Mouse (Mus musculus) kidney, embryonic 15.5 days (tissue): ENCODE measurements around the gene Prune2. TPM values are rescaled to one million over a fixed set of nuclear protein-coding genes. Genes with fewer than 3 reads are reported as not detected.

Experiments
- ATAC-seq: fragments of 200-750 bp; cut with Nextera tagmentation; replicated peaks from 2 replicates; pipeline ENCODE4 v1.8.0; 2017; ENCODE audit warnings: moderate TSS enrichment; ENCODE audit not compliant: low FRiP score
- H3K27ac ChIP-seq: fragments of 300-500 bp; sonication (generic); 2 replicates; pipeline ENCODE4 v1.5.1; 2015; ENCODE audit warnings: mild to moderate bottlenecking, inconsistent platforms
- H3K27me3 ChIP-seq: fragments of 300-500 bp; sonication (generic); 2 replicates; pipeline ENCODE4 v1.6.1; 2015; ENCODE audit warnings: inconsistent platforms
- H3K36me3 ChIP-seq: fragments of 300-500 bp; sonication (generic); 2 replicates; pipeline ENCODE4 v1.6.1; 2015; ENCODE audit warnings: inconsistent platforms
- H3K4me1 ChIP-seq: fragments of 300-500 bp; sonication (generic); 2 replicates; pipeline ENCODE4 v1.6.1; 2015; ENCODE audit warnings: inconsistent platforms
- H3K4me2 ChIP-seq: fragments of 300-500 bp; sonication (generic); 2 replicates; pipeline ENCODE4 v1.6.1; 2015; ENCODE audit warnings: moderate library complexity, mild to moderate bottlenecking, inconsistent platforms
- H3K4me3 ChIP-seq: fragments of 300-500 bp; sonication (generic); replicated peaks from 2 replicates; pipeline ENCODE4 v1.5.1; 2015; ENCODE audit warnings: mild to moderate bottlenecking, inconsistent platforms
- H3K9ac ChIP-seq: fragments of 300-500 bp; sonication (generic); 2 replicates; pipeline ENCODE4 v1.6.1; 2015; ENCODE audit warnings: mild to moderate bottlenecking, inconsistent platforms
- H3K9me3 ChIP-seq: fragments of 300-500 bp; sonication (generic); replicated peaks from 2 replicates; pipeline ENCODE4 v1.6.1; 2016; ENCODE audit warnings: inconsistent platforms
- WGBS: fragments of 180-500 bp; shearing (Covaris S2); methylation state at CpG from one replicate; pipeline ENCODE4 v1.1.7; 2015; ENCODE audit warnings: mixed read lengths; 5-methylcytosine and 5-hydroxymethylcytosine counted together
- polyA plus RNA-seq: library from polyadenylated mRNA; unstranded; fragments of >200 nt; fragmentation: Nextera tagmentation; extraction: Ambion mirVana; gene quantifications from 2 replicates; pipeline ENCODE4 v1.2.1, GENCODE M21; 2015

Gene Prune2
- polyA plus RNA-seq, 1 experiment from 2014 or later = 1.5 TPM

DNA sequence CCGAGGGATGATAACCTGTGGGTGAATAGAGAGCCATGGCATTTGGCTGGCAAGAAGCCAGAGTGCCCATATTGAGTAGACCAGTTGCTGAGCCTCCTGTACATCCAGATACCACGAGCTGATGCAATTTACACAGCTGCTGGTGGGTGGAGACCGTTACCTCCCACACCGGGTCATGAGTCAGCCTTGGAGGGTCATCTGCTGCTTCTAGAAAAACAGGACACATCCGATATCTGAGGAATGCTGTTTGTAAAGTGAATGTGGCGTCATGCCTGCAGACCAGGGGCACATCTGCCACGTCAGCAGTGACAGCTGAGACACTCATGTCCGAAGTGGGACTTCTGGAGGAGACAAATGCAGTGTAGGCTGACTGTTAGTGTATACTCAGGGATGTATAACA, 3.6 kb downstream of the Prune2 start:
- WGBS = 19% methylated on average over 8 of the region's 8 CpGs
- Histone ChIP-seq H3K36me3 (no peaks in the 10 kb centered on the region), H3K9ac (no peak overlapping the region), H3K4me1 (peaks cover 14% of the 10 kb centered on the region), H3K27me3 (peaks cover 38% of the 10 kb centered on the region), H3K9me3 (no peaks in the 10 kb centered on the region), H3K4me2 (no peak overlapping the region), H3K4me3 (no peak overlapping the region), H3K27ac (no peak overlapping the region)
- no peak for ATAC-seq

DNA sequence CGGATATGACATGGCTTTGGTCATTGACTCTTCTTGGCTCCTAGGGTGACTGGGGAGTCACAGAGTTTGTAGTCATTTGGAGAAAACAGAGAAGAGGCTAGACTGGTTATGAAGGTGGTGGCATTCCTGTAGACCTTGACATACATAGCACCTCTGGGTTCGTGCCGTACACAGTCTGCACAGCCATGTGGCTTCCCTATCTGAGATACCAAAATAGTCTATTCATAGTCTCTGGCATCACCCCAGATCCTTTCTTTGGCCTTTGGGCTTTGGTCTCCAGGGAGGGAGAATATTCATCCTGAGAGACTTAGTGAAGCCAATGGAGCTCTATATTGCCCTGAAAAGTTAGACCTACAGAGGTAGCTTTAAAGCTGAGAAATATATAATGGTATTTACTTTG, 5.1 kb downstream of the Prune2 start:
- no peak overlapping the region for H3K4me3 ChIP-seq
- no peak overlapping the region for H3K27ac ChIP-seq
- peaks cover 24% of the 10 kb centered on the region for H3K27me3 ChIP-seq
- 85% methylated on average over 3 of the region's 3 CpGs for WGBS
- no peak overlapping the region for H3K4me2 ChIP-seq
- H3K9ac ChIP-seq = no peak overlapping the region
- ATAC-seq = no peak
- H3K36me3 ChIP-seq = no peaks in the 10 kb centered on the region
- H3K4me1 ChIP-seq = peaks cover 8% of the 10 kb centered on the region
- H3K9me3 ChIP-seq = no peaks in the 10 kb centered on the region

DNA sequence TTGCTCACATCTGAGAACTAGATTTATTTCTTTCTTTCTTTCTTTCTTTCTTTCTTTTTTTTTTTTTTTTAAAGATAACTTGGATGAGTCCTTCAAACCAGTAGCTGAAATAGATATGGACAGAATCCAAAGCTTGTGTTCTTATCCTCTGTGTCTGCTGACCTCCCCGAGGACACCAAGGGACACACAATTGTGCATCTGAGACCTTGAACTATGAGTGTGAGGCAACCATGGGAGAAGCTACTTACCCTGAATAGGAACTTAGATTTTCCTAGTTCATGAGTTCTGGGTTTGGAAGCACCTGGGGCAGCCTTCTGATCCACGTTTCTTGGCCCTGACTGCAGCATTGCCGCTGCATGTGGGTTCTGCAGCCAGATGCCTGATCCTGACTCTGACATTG, 7.3 kb downstream of the Prune2 start:
- no peak overlapping the region for H3K4me2 ChIP-seq
- H3K9ac ChIP-seq = no peak overlapping the region
- H3K9me3 ChIP-seq = no peaks in the 10 kb centered on the region
- 86% methylated on average over 3 of the region's 3 CpGs for WGBS
- H3K4me3 ChIP-seq = no peak overlapping the region
- H3K27me3 ChIP-seq = peaks cover 8% of the 10 kb centered on the region; the same call in 1 of the 2 replicates
- ATAC-seq = no peak
- H3K36me3 ChIP-seq = no peaks in the 10 kb centered on the region
- no peaks in the 10 kb centered on the region for H3K4me1 ChIP-seq
- H3K27ac ChIP-seq = no peak overlapping the region

DNA sequence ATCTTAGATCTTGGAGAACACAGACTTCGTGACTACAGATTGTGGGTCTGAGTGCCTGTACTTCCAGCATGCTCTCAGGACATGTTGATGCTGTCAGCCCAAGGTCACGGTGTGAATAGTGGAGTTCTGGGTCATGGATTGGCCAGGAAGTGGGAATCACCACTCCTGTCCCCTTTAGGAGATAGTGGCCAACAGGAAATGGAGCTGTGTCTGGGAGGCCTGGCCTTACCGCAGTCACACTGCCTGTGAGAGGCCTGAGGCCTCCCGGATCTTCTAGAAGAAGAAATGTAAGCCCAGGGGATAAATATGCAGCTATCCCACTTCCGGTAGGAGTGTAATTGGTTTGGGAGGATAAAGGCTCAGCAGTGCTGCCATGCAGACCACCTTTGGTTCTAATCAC, 12.8 kb downstream of the Prune2 start:
- no peak overlapping the region for H3K4me3 ChIP-seq
- no peaks in the 10 kb centered on the region for H3K4me1 ChIP-seq
- H3K27ac ChIP-seq = no peak overlapping the region
- H3K36me3 ChIP-seq = no peaks in the 10 kb centered on the region
- H3K9ac ChIP-seq = no peak overlapping the region
- no peaks in the 10 kb centered on the region for H3K27me3 ChIP-seq
- no peaks in the 10 kb centered on the region for H3K9me3 ChIP-seq
- no peak overlapping the region for H3K4me2 ChIP-seq
- 76% methylated on average over 5 of the region's 5 CpGs for WGBS
- ATAC-seq = no peak

DNA sequence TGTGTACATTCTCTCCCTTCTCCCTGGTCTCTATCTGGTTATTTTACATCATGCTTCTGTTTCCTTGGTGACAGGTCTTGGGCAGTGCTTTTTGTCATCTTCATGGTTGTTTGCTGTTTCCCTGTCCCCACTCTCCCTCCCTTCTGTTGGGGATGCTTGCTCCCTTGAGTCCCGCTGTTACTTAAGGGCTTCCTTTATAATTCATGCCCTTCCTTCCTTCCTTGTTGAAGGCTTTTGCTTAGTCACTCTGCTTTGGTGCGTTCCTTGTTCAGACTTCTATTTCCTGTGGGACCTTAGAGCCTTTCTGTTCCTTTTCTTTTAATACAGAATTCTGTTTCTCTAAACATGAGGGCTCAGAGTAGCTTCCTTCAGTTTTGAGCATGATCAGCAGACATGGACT, 14.7 kb downstream of the Prune2 start:
- H3K4me3 ChIP-seq = no peak overlapping the region
- no peaks in the 10 kb centered on the region for H3K36me3 ChIP-seq
- no peak overlapping the region for H3K27ac ChIP-seq
- no peak overlapping the region for H3K9ac ChIP-seq
- WGBS = 44% methylated on average over 2 of the region's 2 CpGs
- no peaks in the 10 kb centered on the region for H3K9me3 ChIP-seq
- H3K4me1 ChIP-seq = no peaks in the 10 kb centered on the region
- no peak for ATAC-seq
- H3K4me2 ChIP-seq = no peak overlapping the region
- H3K27me3 ChIP-seq = no peaks in the 10 kb centered on the region

DNA sequence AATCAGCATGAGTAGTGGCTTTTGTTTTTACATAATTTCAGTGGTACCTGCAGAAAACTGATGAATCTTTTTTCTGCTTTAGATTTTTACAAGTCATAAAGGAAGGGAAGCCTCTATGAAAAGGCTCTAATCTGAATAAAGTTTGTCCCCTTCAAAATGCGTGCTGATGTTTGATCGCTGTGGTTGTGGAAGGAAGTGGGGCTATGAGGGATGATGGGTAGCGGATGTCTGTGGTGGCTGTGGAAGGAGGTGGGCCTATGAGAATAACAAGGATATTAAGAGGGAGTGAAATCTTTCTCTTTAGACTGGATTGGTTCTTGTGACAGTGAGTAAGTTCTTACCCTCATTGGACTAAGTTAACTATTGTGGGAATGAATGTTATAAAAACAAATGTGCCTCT, 23.0 kb downstream of the Prune2 start:
- Histone ChIP-seq H3K4me3 (no peak overlapping the region), H3K9me3 (no peaks in the 10 kb centered on the region), H3K4me1 (no peaks in the 10 kb centered on the region), H3K9ac (no peak overlapping the region), H3K4me2 (no peak overlapping the region), H3K27ac (no peak overlapping the region), H3K36me3 (no peaks in the 10 kb centered on the region), H3K27me3 (no peaks in the 10 kb centered on the region)
- WGBS = 96% methylated on average over 3 of the region's 3 CpGs
- ATAC-seq = no peak

DNA sequence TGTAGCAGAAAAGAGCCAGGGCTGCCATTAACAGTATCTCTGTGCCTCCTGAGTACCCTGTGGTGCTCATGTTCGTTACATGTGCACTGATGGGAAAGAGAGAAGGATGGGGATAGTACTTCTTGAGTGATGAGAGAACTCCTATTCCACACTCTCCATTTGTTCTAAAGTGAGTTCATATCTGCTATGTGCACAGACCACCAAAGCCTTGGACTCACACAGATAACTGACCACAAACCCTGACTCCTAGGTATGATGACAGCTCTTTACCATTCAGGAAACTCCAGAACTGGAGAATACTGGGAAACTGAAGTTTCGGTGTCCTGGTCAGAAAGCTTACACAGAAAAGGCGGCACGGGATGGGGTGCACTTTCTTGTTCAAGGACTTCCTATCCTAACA, 25.8 kb downstream of the Prune2 start:
- Histone ChIP-seq H3K4me2 (no peak overlapping the region), H3K4me3 (no peak overlapping the region), H3K27me3 (no peaks in the 10 kb centered on the region), H3K27ac (no peak overlapping the region), H3K9ac (no peak overlapping the region), H3K36me3 (no peaks in the 10 kb centered on the region), H3K4me1 (no peaks in the 10 kb centered on the region), H3K9me3 (no peaks in the 10 kb centered on the region)
- WGBS = 92% methylated on average over 4 of the region's 4 CpGs
- ATAC-seq = no peak

DNA sequence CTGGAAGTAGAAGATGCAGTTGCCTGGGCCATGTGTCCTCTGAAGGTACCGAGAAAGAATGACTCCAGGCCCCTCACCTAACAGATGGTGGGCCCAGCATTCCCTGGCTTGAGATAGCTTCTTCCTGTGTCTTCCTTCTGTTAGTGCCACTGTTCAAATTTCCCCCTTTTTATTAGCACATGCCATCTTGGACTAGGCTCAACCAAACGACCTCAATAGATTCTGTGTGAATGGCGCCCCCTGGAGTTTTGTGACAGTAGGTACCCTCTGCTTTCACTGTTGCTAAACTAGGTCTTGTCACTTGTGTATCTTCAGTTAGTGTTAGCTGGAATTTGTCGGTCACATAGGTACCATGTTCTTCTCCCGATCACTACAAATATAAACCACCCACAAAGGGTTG, 29.0 kb downstream of the Prune2 start:
- ATAC-seq = no peak
- Histone ChIP-seq H3K9me3 (no peaks in the 10 kb centered on the region), H3K4me2 (no peak overlapping the region), H3K27me3 (no peaks in the 10 kb centered on the region), H3K36me3 (no peaks in the 10 kb centered on the region), H3K9ac (no peak overlapping the region), H3K4me1 (no peaks in the 10 kb centered on the region), H3K4me3 (no peak overlapping the region), H3K27ac (no peak overlapping the region)
- 48% methylated on average over 5 of the region's 5 CpGs for WGBS

DNA sequence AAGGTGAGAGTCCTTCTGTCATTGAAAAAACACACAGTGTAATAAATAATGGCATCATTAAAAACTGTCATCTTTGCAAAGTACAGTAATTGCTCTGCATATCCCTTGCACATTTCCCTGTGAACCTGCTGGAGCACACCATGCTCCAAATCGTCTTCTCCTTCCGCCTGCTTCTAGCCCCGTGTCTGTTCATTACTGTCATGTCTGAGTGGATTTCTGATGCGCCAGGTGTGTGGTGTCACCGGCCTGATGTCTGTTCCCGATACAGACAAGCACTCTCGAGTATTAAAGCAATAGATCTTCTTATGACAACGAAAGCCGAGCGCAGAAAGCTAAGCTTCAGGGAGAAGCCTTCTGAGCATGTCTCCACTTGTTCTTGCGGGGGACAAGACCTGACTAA, 32.1 kb downstream of the Prune2 start:
- H3K27ac ChIP-seq = no peak overlapping the region
- H3K36me3 ChIP-seq = no peaks in the 10 kb centered on the region
- no peaks in the 10 kb centered on the region for H3K4me1 ChIP-seq
- ATAC-seq = no peak
- H3K4me3 ChIP-seq = no peak overlapping the region
- H3K9me3 ChIP-seq = no peaks in the 10 kb centered on the region
- no peak overlapping the region for H3K9ac ChIP-seq
- H3K4me2 ChIP-seq = no peak overlapping the region
- no peaks in the 10 kb centered on the region for H3K27me3 ChIP-seq
- 46% methylated on average over 11 of the region's 11 CpGs for WGBS

DNA sequence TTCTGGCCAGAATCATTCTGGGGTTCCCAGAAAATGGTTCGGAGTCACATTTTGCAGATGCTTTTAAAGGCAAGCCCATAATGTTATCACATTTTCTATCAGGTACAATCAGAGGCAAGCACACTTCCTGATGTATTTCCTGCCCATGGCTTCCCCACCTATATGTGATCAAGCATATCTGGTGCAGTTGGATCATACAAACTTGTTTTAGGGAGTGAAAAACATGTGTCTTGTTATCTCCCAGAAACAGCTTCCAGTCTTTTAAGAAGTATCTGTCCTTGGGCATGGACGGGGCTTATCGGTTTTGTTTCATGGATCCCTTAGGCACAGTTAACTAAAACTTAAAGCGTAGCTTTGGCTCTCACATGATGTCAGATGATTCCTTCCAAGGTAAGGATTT, 36.2 kb downstream of the Prune2 start:
- 90% methylated on average over 4 of the region's 4 CpGs for WGBS
- Histone ChIP-seq H3K4me3 (no peak overlapping the region), H3K4me1 (no peaks in the 10 kb centered on the region), H3K36me3 (no peaks in the 10 kb centered on the region), H3K27me3 (no peaks in the 10 kb centered on the region), H3K4me2 (no peak overlapping the region), H3K9me3 (no peaks in the 10 kb centered on the region), H3K27ac (no peak overlapping the region), H3K9ac (no peak overlapping the region)
- ATAC-seq = no peak

DNA sequence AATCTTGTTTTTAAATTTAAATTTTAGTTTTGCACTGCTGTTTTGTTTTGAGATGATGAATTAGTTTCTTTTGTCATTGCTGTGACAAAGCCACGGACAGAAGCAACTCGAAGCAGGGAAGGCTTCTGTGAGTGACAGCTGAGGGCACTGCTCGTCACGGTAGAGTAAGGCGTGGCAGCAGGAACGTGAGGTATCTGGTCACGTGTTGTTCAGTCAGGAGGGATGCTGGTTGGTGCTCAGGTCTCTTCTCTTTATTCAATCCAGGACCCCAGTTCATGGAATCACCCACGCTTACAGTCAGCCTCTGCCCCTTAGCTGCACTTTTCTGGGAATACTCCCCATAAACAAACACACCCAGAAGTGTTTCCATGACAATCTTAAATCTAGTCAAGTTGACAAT, 38.3 kb downstream of the Prune2 start:
- Histone ChIP-seq H3K4me3 (no peak overlapping the region), H3K27ac (no peak overlapping the region), H3K9ac (no peak overlapping the region), H3K27me3 (no peaks in the 10 kb centered on the region), H3K4me2 (no peak overlapping the region), H3K4me1 (no peaks in the 10 kb centered on the region), H3K9me3 (no peaks in the 10 kb centered on the region), H3K36me3 (no peaks in the 10 kb centered on the region)
- WGBS = 82% methylated on average over 8 of the region's 8 CpGs
- ATAC-seq = no peak

DNA sequence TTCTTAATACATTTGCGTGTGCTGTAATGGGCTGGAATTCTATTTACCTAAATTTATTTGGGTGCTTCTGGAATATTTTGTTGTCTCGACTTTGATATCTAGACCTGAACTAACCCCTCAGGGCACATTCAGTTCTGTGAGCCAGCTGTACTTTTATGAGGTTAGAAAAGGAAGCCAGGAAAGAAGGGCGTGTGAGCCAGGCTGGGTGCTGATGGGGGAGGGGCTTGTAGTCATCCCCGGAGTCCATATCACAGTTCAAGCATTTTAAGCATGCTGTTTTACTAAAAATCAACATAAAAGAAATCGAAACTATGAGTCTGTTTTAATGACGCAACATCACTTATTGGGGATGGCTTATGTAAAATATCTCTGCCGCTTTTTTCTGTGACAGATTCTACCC, 42.0 kb downstream of the Prune2 start:
- no peak overlapping the region for H3K4me2 ChIP-seq
- no peaks in the 10 kb centered on the region for H3K27me3 ChIP-seq
- H3K36me3 ChIP-seq = no peaks in the 10 kb centered on the region
- no peak overlapping the region for H3K4me3 ChIP-seq
- H3K27ac ChIP-seq = no peak overlapping the region
- H3K9ac ChIP-seq = no peak overlapping the region
- H3K9me3 ChIP-seq = no peaks in the 10 kb centered on the region
- no peaks in the 10 kb centered on the region for H3K4me1 ChIP-seq
- ATAC-seq = no peak
- 67% methylated on average over 7 of the region's 7 CpGs for WGBS

DNA sequence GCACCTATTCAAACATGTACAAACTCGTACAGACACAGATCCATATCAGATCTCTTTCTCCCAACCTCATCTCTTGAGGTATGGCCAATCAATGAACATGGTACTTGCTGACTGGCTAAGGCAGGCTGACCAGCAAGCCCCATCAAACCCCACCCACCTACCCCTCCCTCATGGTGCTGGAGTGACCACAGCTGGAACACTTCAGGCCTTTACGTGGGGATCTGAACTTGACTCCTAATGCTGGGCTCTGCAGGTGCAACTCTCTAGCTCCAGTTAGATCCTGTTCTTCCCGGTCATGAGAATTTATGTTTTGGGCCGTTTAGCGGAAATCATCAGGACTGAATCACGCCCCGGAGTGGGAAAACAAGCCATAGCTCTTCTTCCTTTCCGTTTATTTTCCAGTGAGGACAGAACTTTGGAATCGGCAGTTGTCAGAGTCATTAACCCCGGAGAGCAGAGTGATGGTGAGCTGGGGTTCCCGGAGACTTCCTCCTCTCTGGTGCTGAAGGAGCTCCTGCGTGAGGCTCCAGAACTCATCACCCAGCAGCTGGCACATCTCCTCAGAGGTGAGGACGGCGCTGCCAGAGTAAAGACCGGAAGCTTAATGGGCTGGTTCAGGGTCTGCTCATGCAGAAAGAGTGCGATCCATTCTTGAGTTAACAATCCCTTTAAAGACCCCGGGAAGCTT, 50.4 kb downstream of the Prune2 start:
- Histone ChIP-seq H3K36me3 (no peaks in the 10 kb centered on the region), H3K9ac (no peak overlapping the region), H3K9me3 (no peaks in the 10 kb centered on the region), H3K4me3 (peak overlapping the region; percentile 16; the same call in 1 of the 2 replicates), H3K4me1 (peaks cover 15% of the 10 kb centered on the region), H3K4me2 (peak overlapping the region; percentile 53), H3K27ac (0 out of 2 replicates have a peak overlapping the region, but pooled peaks have one; percentile 32), H3K27me3 (no peaks in the 10 kb centered on the region)
- ATAC-seq = peak; percentile 86
- 17% methylated on average over 17 of the region's 17 CpGs for WGBS
